In the genomic region with DNA sequence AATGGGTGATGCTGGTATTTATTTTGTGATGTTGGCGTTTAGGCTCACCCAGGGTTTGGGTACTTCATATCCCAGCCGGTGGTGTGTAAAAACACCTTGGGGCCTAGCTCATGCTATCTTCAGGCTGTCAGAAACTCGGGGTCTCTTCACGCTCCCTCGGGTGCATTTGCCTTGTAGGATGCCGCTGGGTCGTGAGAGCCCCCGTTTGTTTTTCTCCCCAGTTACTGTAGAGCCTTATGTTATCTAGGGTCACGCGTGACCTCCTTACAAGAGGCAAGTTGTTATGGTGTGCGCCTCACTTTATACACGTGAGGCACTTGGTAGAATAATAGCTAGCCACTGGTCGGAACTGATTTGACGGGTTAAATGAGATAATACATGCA, we compare ENCODE assay signal across 8 mouse cellular contexts. TPM values are rescaled to one million over a fixed set of nuclear protein-coding genes. Genes with fewer than 3 reads are reported as not detected.
DNase-seq lines count a peak whose midpoint lies in the region; ATAC-seq and TF ChIP-seq lines count a peak whose summit lies in the region.

No protein-coding gene starts in this region.

- no peaks in the 10 kb centered on the region for H3K9me3 ChIP-seq in heart, embryonic 13.5 days
- no peaks in the 10 kb centered on the region for H3K9me3 ChIP-seq in MEL (replicated peaks; ENCODE audit: insufficient read depth, low read length)
- H3K9me3 ChIP-seq in hindbrain, embryonic 11.5 days (ENCODE audit: control insufficient read depth, low read length), result no peaks in the 10 kb centered on the region

- H3K27me3 ChIP-seq in heart, embryonic 13.5 days (replicated peaks), result no peaks in the 10 kb centered on the region
- H3K27me3 ChIP-seq in MEL (ENCODE audit: control insufficient read depth in 1 of 2, insufficient read depth in 2 of 2, low read length in 2 of 2), result no peaks in the 10 kb centered on the region
- H3K27me3 ChIP-seq in hindbrain, embryonic 11.5 days (ENCODE audit: control insufficient read depth, insufficient read depth, low read length), result no peaks in the 10 kb centered on the region

- H3K27ac ChIP-seq in heart, embryonic 13.5 days (replicated peaks), result 0 out of 2 replicates have a peak overlapping the region, but pooled peaks have one; percentile 4
- H3K27ac ChIP-seq in MEL (ENCODE audit: control insufficient read depth, low read depth, low read length), result peak overlapping the region; percentile 45; the same call in 1 of the 2 replicates
- H3K27ac ChIP-seq in hindbrain, embryonic 11.5 days (ENCODE audit: low read depth, low read length), result no peak overlapping the region

- WGBS in heart, embryonic 13.5 days, result under 1% methylated on average over 14 of the region's 14 CpGs
- WGBS in hindbrain, embryonic 11.5 days, result 2% methylated on average over 14 of the region's 14 CpGs

- peaks cover 12% of the 10 kb centered on the region for H3K79me2 ChIP-seq in MEL (ENCODE audit: control insufficient read depth, insufficient read depth, low read length, poor library complexity)

- H3K4me2 ChIP-seq in heart, embryonic 13.5 days, result peak overlapping the region; percentile 92
- H3K4me2 ChIP-seq in hindbrain, embryonic 11.5 days (replicated peaks; ENCODE audit: low read depth, low read length), result peak overlapping the region; percentile 60

- DNase-seq in heart, adult 18-20 months, result no peak
- DNase-seq in MEL (ENCODE audit: low read depth, low spot score), result no peak
- DNase-seq in hindbrain, embryonic 11.5 days (ENCODE audit: low spot score), result no peak
- DNase-seq in left cerebral cortex, adult 11 months (ENCODE audit: low spot score), result no peak
- no peak for DNase-seq in B cell, adult 2 months
- DNase-seq in spleen, postnatal 10 days (ENCODE audit: low spot score in 2 of 2), result no peak

- no peak for TF ChIP-seq CTCF in MEL (IDR thresholded peaks at IDR 0.05 in 2 of 3, conservative IDR thresholded peaks at IDR 0.05 in 1 of 3; ENCODE audit: control insufficient read depth in 1 of 3, insufficient read depth in 1 of 3, low read depth in 2 of 3, low read length in 3 of 3, poor library complexity in 1 of 3, severe bottlenecking in 1 of 3)

- TF ChIP-seq RAD21 in MEL (IDR thresholded peaks at IDR 0.05; ENCODE audit: low read depth, low read length), result no peak

- peak overlapping the region; percentile 70 for H3K4me3 ChIP-seq in heart, embryonic 13.5 days
- peak overlapping the region; percentile 78 to 90 for H3K4me3 ChIP-seq in MEL (ENCODE audit: control insufficient read depth in 1 of 2, insufficient read depth in 1 of 2, low read depth in 2 of 2, low read length in 2 of 2)
- peak overlapping the region; percentile 80 for H3K4me3 ChIP-seq in hindbrain, embryonic 11.5 days (ENCODE audit: low read depth, low read length)

- TF ChIP-seq POLR2A in MEL (IDR thresholded peaks at IDR 0.05; ENCODE audit: control insufficient read depth in 1 of 2, insufficient read depth in 1 of 2, low read depth in 1 of 2, low read length in 2 of 2, poor library complexity in 1 of 2), result 0 out of 4 replicates have a peak, but pooled peaks of 1 of the 2 experiments have one; percentile 30

- ATAC-seq in heart, embryonic 13.5 days (ENCODE audit: extremely low read depth, insufficient number of reproducible peaks, low FRiP score, low TSS enrichment), result 0 out of 2 replicates have a peak, but pooled peaks have one; percentile 10
- ATAC-seq in hindbrain, embryonic 11.5 days (ENCODE audit: low FRiP score), result no peak; the same call in 1 of the 2 replicates
- peak; percentile 35 for ATAC-seq in megakaryocyte-erythroid progenitor cell, adult 5-6 weeks (replicated peaks; ENCODE audit: low FRiP score, low TSS enrichment, poor library complexity, severe bottlenecking)

- peaks cover 41% of the 10 kb centered on the region for H3K36me3 ChIP-seq in heart, embryonic 13.5 days
- peaks cover 3 to 16% of the 10 kb centered on the region in 2 experiments; a peak in 3 of 4 replicates for H3K36me3 ChIP-seq in MEL (ENCODE audit: control insufficient read depth in 1 of 2, insufficient read depth in 2 of 2, low read length in 2 of 2)
- peaks cover 5% of the 10 kb centered on the region; the same call in 1 of the 2 replicates for H3K36me3 ChIP-seq in hindbrain, embryonic 11.5 days (ENCODE audit: control insufficient read depth, insufficient read depth, low read length)

- H3K4me1 ChIP-seq in heart, embryonic 13.5 days, result peaks cover 10% of the 10 kb centered on the region
- peaks cover 3 to 12% of the 10 kb centered on the region in 2 experiments for H3K4me1 ChIP-seq in MEL (ENCODE audit: control insufficient read depth in 1 of 2, insufficient read depth in 2 of 2, low read length in 2 of 2)
- H3K4me1 ChIP-seq in hindbrain, embryonic 11.5 days (replicated peaks; ENCODE audit: control insufficient read depth, insufficient read depth, low read length), result no peaks in the 10 kb centered on the region

- TF ChIP-seq EP300 in MEL (IDR thresholded peaks at IDR 0.05; ENCODE audit: low read depth in 1 of 2, low read length in 2 of 2), result no peak

- peak overlapping the region; percentile 94 for H3K9ac ChIP-seq in heart, embryonic 13.5 days
- H3K9ac ChIP-seq in MEL (ENCODE audit: control insufficient read depth, low read depth, low read length, poor library complexity, severe bottlenecking), result peak overlapping the region; percentile 88
- H3K9ac ChIP-seq in hindbrain, embryonic 11.5 days (ENCODE audit: low read depth, low read length), result peak overlapping the region; percentile 74

TF ChIP-seq in MEL, 35 proteins besides CTCF, POLR2A, EP300 and RAD21:
- TF ChIP-seq UBTF (IDR thresholded peaks at IDR 0.05; ENCODE audit: borderline replicate concordance, insufficient read depth, low read depth, low read length) (no peak), NRF1 (IDR thresholded peaks at IDR 0.05; ENCODE audit: insufficient read depth, low read depth, low read length, poor library complexity, severe bottlenecking) (no peak), MAFK (IDR thresholded peaks at IDR 0.05; ENCODE audit: borderline replicate concordance, low read depth, low read length) (no peak), POLR2AphosphoS5 (IDR thresholded peaks at IDR 0.05; ENCODE audit: borderline replicate concordance, low read depth, low read length) (no peak), MAX (IDR thresholded peaks at IDR 0.05; ENCODE audit: low read length) (0 out of 2 replicates have a peak, but pooled peaks have one; percentile 10), USF2 (IDR thresholded peaks at IDR 0.05; ENCODE audit: borderline replicate concordance in 1 of 2, insufficient read depth in 1 of 2, low read depth in 1 of 2, low read length in 2 of 2) (no peak)

RNA-seq across cellular contexts. Expression of a gene that starts 0.3 kb away (rescaled TPM):
- polyA plus RNA-seq in heart, embryonic 13.5 days (2015; fragmentation: Nextera tagmentation; extraction: Ambion mirVana), result 62.9 and 70.6 TPM in 2 replicates
- 10 to 100 TPM; 38.9 to 39.8 TPM for total RNA-seq in heart, adult 18-20 months (2021)
- total RNA-seq in MEL (2012; rRNA removed), result 84.1 and 102 TPM in 2 replicates
- 100 to 1,000 TPM in 1 of 2 experiments, not detected in 1; 117 TPM for polyA plus RNA-seq in MEL (2012; ENCODE audit: insufficient read depth in 1 of 2, insufficient read length in 2 of 2, low read depth in 1 of 2, low replicate concordance in 2 of 2, missing spikeins in 1 of 2)
- 101 and 102 TPM in 2 replicates for polyA plus RNA-seq in hindbrain, embryonic 11.5 days (2014; fragmentation: Nextera tagmentation; extraction: Ambion mirVana)
- total RNA-seq in megakaryocyte-erythroid progenitor cell, adult 5-6 weeks (2014; fragmentation: Nextera tagmentation), result 87.5 and 108 TPM in 2 replicates
- total RNA-seq in megakaryocyte-erythroid progenitor cell, adult 5-6 weeks (2017), result 135 and 173 TPM in 2 replicates

RNA-seq across cellular contexts. Expression of a gene that starts 30.2 kb away (rescaled TPM):
- polyA plus RNA-seq in heart, embryonic 13.5 days (2015; fragmentation: Nextera tagmentation; extraction: Ambion mirVana), result 6.8 and 7.8 TPM in 2 replicates
- total RNA-seq in heart, adult 18-20 months (2021), result 1 to 10 TPM; 5.7 to 9.3 TPM
- 0.07 and 0.12 TPM in 2 replicates for total RNA-seq in MEL (2012; rRNA removed)
- under 1 TPM in 1 of 2 experiments, not detected in 1; 0.08 TPM for polyA plus RNA-seq in MEL (2012; ENCODE audit: insufficient read depth in 1 of 2, insufficient read length in 2 of 2, low read depth in 1 of 2, low replicate concordance in 2 of 2, missing spikeins in 1 of 2)
- 3.0 and 3.7 TPM in 2 replicates for polyA plus RNA-seq in hindbrain, embryonic 11.5 days (2014; fragmentation: Nextera tagmentation; extraction: Ambion mirVana)
- 0.90 and 1.5 TPM in 2 replicates for total RNA-seq in megakaryocyte-erythroid progenitor cell, adult 5-6 weeks (2014; fragmentation: Nextera tagmentation)
- total RNA-seq in megakaryocyte-erythroid progenitor cell, adult 5-6 weeks (2017), result 0.66 and 0.80 TPM in 2 replicates

RNA-seq across cellular contexts. Expression of a gene that starts 53.7 kb away (rescaled TPM):
- polyA plus RNA-seq in heart, embryonic 13.5 days (2015; fragmentation: Nextera tagmentation; extraction: Ambion mirVana), result 5.1 TPM in 2 replicates
- 1 to 10 TPM; 2.6 to 3.8 TPM for total RNA-seq in heart, adult 18-20 months (2021)
- total RNA-seq in MEL (2012; rRNA removed), result not detected in 2 replicates
- polyA plus RNA-seq in MEL (2012; ENCODE audit: insufficient read depth in 1 of 2, insufficient read length in 2 of 2, low read depth in 1 of 2, low replicate concordance in 2 of 2, missing spikeins in 1 of 2), result under 1 TPM in 1 of 2 experiments, not detected in 1; 0.06 TPM
- 2.3 and 3.7 TPM in 2 replicates for polyA plus RNA-seq in hindbrain, embryonic 11.5 days (2014; fragmentation: Nextera tagmentation; extraction: Ambion mirVana)
- total RNA-seq in megakaryocyte-erythroid progenitor cell, adult 5-6 weeks (2014; fragmentation: Nextera tagmentation), result not detected in 2 replicates
- total RNA-seq in megakaryocyte-erythroid progenitor cell, adult 5-6 weeks (2017), result 1.1 TPM in 1 of 2 replicates, not detected in the other
